Comparison of ENCODE assay signal across 9 mouse cellular contexts in genomic region chr15:89178260-89178860, GRCm38 (mm10). TPM values are rescaled to one million over a fixed set of nuclear protein-coding genes. Genes with fewer than 3 reads are reported as not detected.
DNase-seq lines count a peak whose midpoint lies in the region; ATAC-seq and TF ChIP-seq lines count a peak whose summit lies in the region.
"Had no signal": no experiment of that assay in that cellular context is flagged by ENCODE, and none has a peak within 500 bp of the region (broad histone marks: within the 10 kb centered on the region; RNA-seq: fewer than 3 reads in every experiment).

No protein-coding gene starts in this region.

- H3K4me1 ChIP-seq in kidney, embryonic 16.5 days (ENCODE audit: insufficient read depth, low read length) = peaks cover 79% of the 10 kb centered on the region
- H3K4me1 ChIP-seq in heart, postnatal 0 days (ENCODE audit: control insufficient read depth, insufficient read depth) = peaks cover 78% of the 10 kb centered on the region
- peaks cover 65% of the 10 kb centered on the region for H3K4me1 ChIP-seq in midbrain, embryonic 11.5 days (ENCODE audit: control insufficient read depth, insufficient read depth, low read length)

- WGBS in kidney, embryonic 16.5 days = 62% methylated on average over 7 of the region's 7 CpGs
- 43% methylated on average over 7 of the region's 7 CpGs for whole genome bisulfite sequencing in heart, postnatal 0 days
- WGBS in midbrain, embryonic 11.5 days = 75% methylated on average over 7 of the region's 7 CpGs

- ATAC-seq in kidney, embryonic 16.5 days (ENCODE audit: low FRiP score, low TSS enrichment) = peak; percentile 2; the same call in 1 of the 2 replicates
- ATAC-seq in heart, postnatal 0 days (ENCODE audit: insufficient read depth, low read depth) = no peak
- ATAC-seq in midbrain, embryonic 11.5 days (ENCODE audit: low FRiP score) = no peak
- no peak for ATAC-seq in activated CD4-positive, CD25-positive, alpha-beta regulatory T cell, adult 4 months

- peak overlapping the region; percentile 81 for H3K4me3 ChIP-seq in kidney, embryonic 16.5 days (ENCODE audit: low read length)
- H3K4me3 ChIP-seq in heart, postnatal 0 days (ENCODE audit: low read depth, low read length) = peak overlapping the region; percentile 83
- peak overlapping the region; percentile 69 for H3K4me3 ChIP-seq in midbrain, embryonic 11.5 days (ENCODE audit: low read depth, low read length)

- DNase-seq in kidney, adult 8-10 months = no peak
- peak; percentile 94 for DNase-seq in cerebellum, adult 9-10 months
- DNase-seq in heart, postnatal 0 days (ENCODE audit: low spot score) = no peak
- DNase-seq in midbrain, embryonic 11.5 days (ENCODE audit: low spot score, missing footprints) = peak; percentile 81
- no peak for DNase-seq in ovary, adult 18-20 months (ENCODE audit: low spot score)
- no peak for DNase-seq in adrenal gland, postnatal 4 days (ENCODE audit: low spot score in 2 of 2)

- peak overlapping the region; percentile 94 for H3K9ac ChIP-seq in kidney, embryonic 16.5 days (replicated peaks; ENCODE audit: low read length)
- peak overlapping the region; percentile 49 for H3K9ac ChIP-seq in heart, postnatal 0 days (replicated peaks; ENCODE audit: low read depth, low read length)
- H3K9ac ChIP-seq in midbrain, embryonic 11.5 days (ENCODE audit: low read length) = peak overlapping the region; percentile 89; the same call in 1 of the 2 replicates

- H3K4me2 ChIP-seq in kidney, embryonic 16.5 days (replicated peaks; ENCODE audit: low read depth, low read length) = peak overlapping the region; percentile 78
- H3K4me2 ChIP-seq in heart, postnatal 0 days (ENCODE audit: low read depth, low read length) = peak overlapping the region; percentile 92
- H3K4me2 ChIP-seq in midbrain, embryonic 11.5 days = peak overlapping the region; percentile 90

- H3K36me3 ChIP-seq in kidney, embryonic 16.5 days (ENCODE audit: insufficient read depth, low read length) = no peaks in the 10 kb centered on the region
- H3K36me3 ChIP-seq in heart, postnatal 0 days (replicated peaks; ENCODE audit: control insufficient read depth, insufficient read depth, low read length) = no peaks in the 10 kb centered on the region
- H3K36me3 ChIP-seq in midbrain, embryonic 11.5 days (ENCODE audit: control insufficient read depth, insufficient read depth, low read length) = no peaks in the 10 kb centered on the region

- TF ChIP-seq CTCF in heart, postnatal 0 days (IDR thresholded peaks at IDR 0.05; ENCODE audit: low read depth) = no peak

- no peaks in the 10 kb centered on the region for H3K27me3 ChIP-seq in kidney, embryonic 16.5 days (ENCODE audit: insufficient read depth, low read length)
- H3K27me3 ChIP-seq in heart, postnatal 0 days (ENCODE audit: control insufficient read depth, insufficient read depth, low read length) = no peaks in the 10 kb centered on the region
- H3K27me3 ChIP-seq in midbrain, embryonic 11.5 days (ENCODE audit: control insufficient read depth, insufficient read depth, low read length) = no peaks in the 10 kb centered on the region

- peak overlapping the region; percentile 93 for H3K27ac ChIP-seq in kidney, embryonic 16.5 days (ENCODE audit: low read length)
- H3K27ac ChIP-seq in heart, postnatal 0 days (ENCODE audit: low read depth) = peak overlapping the region; percentile 96
- no peak overlapping the region for H3K27ac ChIP-seq in midbrain, embryonic 11.5 days (ENCODE audit: low read depth, low read length)

- TF ChIP-seq EP300 in heart, postnatal 0 days (IDR thresholded peaks at IDR 0.05; ENCODE audit: low read depth) = 0 out of 2 replicates have a peak, but pooled peaks have one; percentile 15

- H3K9me3 ChIP-seq in kidney, embryonic 16.5 days (ENCODE audit: low read length) = no peaks in the 10 kb centered on the region
- H3K9me3 ChIP-seq in heart, postnatal 0 days (replicated peaks; ENCODE audit: control insufficient read depth, low read length) = no peaks in the 10 kb centered on the region
- no peaks in the 10 kb centered on the region for H3K9me3 ChIP-seq in midbrain, embryonic 11.5 days (ENCODE audit: control insufficient read depth, low read length)

RNA-seq across cellular contexts. Expression of gene Plxnb2, which starts 2.2 kb away (rescaled TPM):
- 184 and 188 TPM in 2 replicates for polyA plus RNA-seq in kidney, embryonic 16.5 days (2015; fragmentation: Nextera tagmentation; extraction: Ambion mirVana)
- total RNA-seq in heart, postnatal 0 days (2014; rRNA removed; ENCODE audit: low replicate concordance) = 153 and 199 TPM in 2 replicates
- 51.6 and 54.5 TPM in 2 replicates for polyA plus RNA-seq in heart, postnatal 0 days (2015; fragmentation: Nextera tagmentation; extraction: Ambion mirVana)
- 97.5 and 115 TPM in 2 replicates for polyA plus RNA-seq in midbrain, embryonic 11.5 days (2014; fragmentation: Nextera tagmentation; extraction: Ambion mirVana)
- total RNA-seq in adrenal gland, postnatal 4 days (2021) = 100 to 1,000 TPM; 167 to 207 TPM
- 1 to 10 TPM; 1.0 to 2.1 TPM for polyA plus RNA-seq in activated CD4-positive, CD25-positive, alpha-beta regulatory T cell, adult 4 months (2017; shearing (Covaris generic))

RNA-seq across cellular contexts. Expression of gene Dennd6b, which starts 17.9 kb away (rescaled TPM):
- polyA plus RNA-seq in kidney, embryonic 16.5 days (2015; fragmentation: Nextera tagmentation; extraction: Ambion mirVana) = 20.4 and 21.9 TPM in 2 replicates
- total RNA-seq in heart, postnatal 0 days (2014; rRNA removed; ENCODE audit: low replicate concordance) = 15.2 and 19.2 TPM in 2 replicates
- polyA plus RNA-seq in heart, postnatal 0 days (2015; fragmentation: Nextera tagmentation; extraction: Ambion mirVana) = 14.5 and 14.8 TPM in 2 replicates
- 26.2 and 26.6 TPM in 2 replicates for polyA plus RNA-seq in midbrain, embryonic 11.5 days (2014; fragmentation: Nextera tagmentation; extraction: Ambion mirVana)
- total RNA-seq in adrenal gland, postnatal 4 days (2021) = 10 to 100 TPM; 11.5 to 13.0 TPM
- 1 to 10 TPM; 7.7 to 8.4 TPM for polyA plus RNA-seq in activated CD4-positive, CD25-positive, alpha-beta regulatory T cell, adult 4 months (2017; shearing (Covaris generic))

RNA-seq across cellular contexts. Expression of gene Mapk11, which starts 28.9 kb away (rescaled TPM):
- 16.0 and 16.4 TPM in 2 replicates for polyA plus RNA-seq in kidney, embryonic 16.5 days (2015; fragmentation: Nextera tagmentation; extraction: Ambion mirVana)
- total RNA-seq in heart, postnatal 0 days (2014; rRNA removed; ENCODE audit: low replicate concordance) = 1.0 and 4.9 TPM in 2 replicates
- 2.5 and 2.6 TPM in 2 replicates for polyA plus RNA-seq in heart, postnatal 0 days (2015; fragmentation: Nextera tagmentation; extraction: Ambion mirVana)
- 34.9 and 40.6 TPM in 2 replicates for polyA plus RNA-seq in midbrain, embryonic 11.5 days (2014; fragmentation: Nextera tagmentation; extraction: Ambion mirVana)
- total RNA-seq in adrenal gland, postnatal 4 days (2021) = 1 to 10 TPM; 6.9 to 8.6 TPM
- polyA plus RNA-seq in activated CD4-positive, CD25-positive, alpha-beta regulatory T cell, adult 4 months (2017; shearing (Covaris generic)) = 10 to 100 TPM; 21.2 to 22.5 TPM

RNA-seq across cellular contexts. Expression of gene Ppp6r2, which starts 33.0 kb away (rescaled TPM):
- polyA plus RNA-seq in kidney, embryonic 16.5 days (2015; fragmentation: Nextera tagmentation; extraction: Ambion mirVana) = 24.0 and 26.7 TPM in 2 replicates
- total RNA-seq in heart, postnatal 0 days (2014; rRNA removed; ENCODE audit: low replicate concordance) = 65.1 and 98.4 TPM in 2 replicates
- 27.4 and 27.7 TPM in 2 replicates for polyA plus RNA-seq in heart, postnatal 0 days (2015; fragmentation: Nextera tagmentation; extraction: Ambion mirVana)
- 35.9 and 40.0 TPM in 2 replicates for polyA plus RNA-seq in midbrain, embryonic 11.5 days (2014; fragmentation: Nextera tagmentation; extraction: Ambion mirVana)
- total RNA-seq in adrenal gland, postnatal 4 days (2021) = 10 to 100 TPM; 53.8 to 57.6 TPM
- polyA plus RNA-seq in activated CD4-positive, CD25-positive, alpha-beta regulatory T cell, adult 4 months (2017; shearing (Covaris generic)) = 10 to 100 TPM; 20.8 to 25.1 TPM

RNA-seq across cellular contexts. Expression of gene Mapk12, which starts 37.9 kb away (rescaled TPM):
- polyA plus RNA-seq in kidney, embryonic 16.5 days (2015; fragmentation: Nextera tagmentation; extraction: Ambion mirVana) = 15.5 and 16.2 TPM in 2 replicates
- total RNA-seq in heart, postnatal 0 days (2014; rRNA removed; ENCODE audit: low replicate concordance) = 7.1 and 55.2 TPM in 2 replicates
- 18.6 and 18.9 TPM in 2 replicates for polyA plus RNA-seq in heart, postnatal 0 days (2015; fragmentation: Nextera tagmentation; extraction: Ambion mirVana)
- 21.3 and 27.0 TPM in 2 replicates for polyA plus RNA-seq in midbrain, embryonic 11.5 days (2014; fragmentation: Nextera tagmentation; extraction: Ambion mirVana)
- 10 to 100 TPM; 13.9 to 16.2 TPM for total RNA-seq in adrenal gland, postnatal 4 days (2021)
- 1 to 10 TPM; 1.1 to 2.1 TPM for polyA plus RNA-seq in activated CD4-positive, CD25-positive, alpha-beta regulatory T cell, adult 4 months (2017; shearing (Covaris generic))
- total RNA-seq: MEL had no signal

Comparison
In these comparisons a context has a peak if more than half of its experiments do, and no peak if none do; other contexts are left out.
1. DNase-seq: peak in cerebellum, adult 9-10 months (single experiment) and midbrain, embryonic 11.5 days (single experiment); none in kidney, adult 8-10 months (0 of 2), heart, postnatal 0 days (single experiment), ovary, adult 18-20 months (single experiment) and adrenal gland, postnatal 4 days (0 of 2).
2. RNA of gene Plxnb2, which starts 2.2 kb away (polyA plus RNA-seq): 184 to 188 TPM in kidney, embryonic 16.5 days, 97.5 to 115 TPM in midbrain, embryonic 11.5 days and 51.6 to 54.5 TPM in heart, postnatal 0 days; 1.0 to 2.1 TPM in activated CD4-positive, CD25-positive, alpha-beta regulatory T cell, adult 4 months; every median in the first group is over 10 times any median in the second.
3. Peak in every context shown above with its lines, with median percentiles within 50 percentile points of each other: H3K4me2 ChIP-seq, H3K4me3 ChIP-seq and H3K9ac ChIP-seq.